Mouse (Mus musculus) heart, postnatal 0 days (tissue): ENCODE results near the gene Pfdn5. TPM values are rescaled to one million over a fixed set of nuclear protein-coding genes. Genes with fewer than 3 reads are reported as not detected.
A peak's percentile ranks its signal among the peaks of the same experiment; 100 is the strongest.

Source experiments
- ATAC-seq: fragments of 200-750 bp; cut with Nextera tagmentation; 2 replicates; pipeline ENCODE4 v1.8.0; 2017; ENCODE audit warnings: low read depth, moderate number of reproducible peaks, moderate library complexity; ENCODE audit not compliant: insufficient read depth
- DNase-seq: peaks from one replicate; pipeline ENCODE4 v3.0.0-alpha.2; 2016; ENCODE audit warnings: low spot score
- H3K27ac ChIP-seq: fragments of 300-500 bp; sonication (generic); 2 replicates; pipeline ENCODE4 v1.5.1; 2014; ENCODE audit warnings: low read depth, mild to moderate bottlenecking
- H3K27me3 ChIP-seq: fragments of 300-500 bp; sonication (generic); 2 replicates; pipeline ENCODE4 v1.6.1; 2014; ENCODE audit warnings: low read length, mixed read lengths; ENCODE audit not compliant: control insufficient read depth, insufficient read depth
- H3K36me3 ChIP-seq: fragments of 300-500 bp; sonication (generic); replicated peaks from 2 replicates; pipeline ENCODE4 v1.6.1; 2014; ENCODE audit warnings: low read length, mixed read lengths; ENCODE audit not compliant: control insufficient read depth, insufficient read depth
- H3K4me1 ChIP-seq: fragments of 300-500 bp; sonication (generic); 2 replicates; pipeline ENCODE4 v1.6.1; 2014; ENCODE audit warnings: antibody characterized with exemption; ENCODE audit not compliant: control insufficient read depth, insufficient read depth
- H3K4me2 ChIP-seq: fragments of 300-500 bp; sonication (generic); 2 replicates; pipeline ENCODE4 v1.6.1; 2014; ENCODE audit warnings: low read depth, mild to moderate bottlenecking, low read length, moderate library complexity
- H3K4me3 ChIP-seq: fragments of 300-500 bp; sonication (generic); 2 replicates; pipeline ENCODE4 v1.5.1; 2014; ENCODE audit warnings: low read depth, low read length
- H3K9ac ChIP-seq: fragments of 300-500 bp; sonication (generic); replicated peaks from 2 replicates; pipeline ENCODE4 v1.6.1; 2014; ENCODE audit warnings: low read depth, low read length, mixed read lengths
- H3K9me3 ChIP-seq: fragments of 300-500 bp; sonication (generic); replicated peaks from 2 replicates; pipeline ENCODE4 v1.6.1; 2016; ENCODE audit warnings: low read length; ENCODE audit not compliant: control insufficient read depth
- CTCF ChIP-seq: IDR thresholded peaks from 2 replicates; pipeline ENCODE4 v1.5.1; 2016; ENCODE audit warnings: antibody characterized with exemption, control low read depth, low read depth
- EP300 ChIP-seq: IDR thresholded peaks from 2 replicates; pipeline ENCODE4 v1.6.1; 2016; ENCODE audit warnings: antibody characterized with exemption, low read depth
- WGBS: fragments of 180-500 bp; shearing (Covaris S2); extraction: QIAGEN DNeasy Blood & Tissue Kit; methylation state at CpG from one replicate; pipeline ENCODE4 v1.1.7; 2014; 5-methylcytosine and 5-hydroxymethylcytosine counted together
- polyA plus RNA-seq: library from polyadenylated mRNA; unstranded; fragments of >200 nt; fragmentation: Nextera tagmentation; extraction: Ambion mirVana; gene quantifications from 2 replicates; pipeline ENCODE4 v1.2.1, GENCODE M21; 2015
- total RNA-seq: library from RNA; depleted of rRNA; stranded (reverse); fragments of >200 nt; gene quantifications from 2 replicates; pipeline ENCODE4 v1.2.3, GENCODE M21; 2014; ENCODE audit warnings: low replicate concordance

Pfdn5 gene
- total and polyA plus RNA-seq, 2 experiments from 2014 or later = 148 to 344 TPM

GRCm38 (mm10) chr15:102302542-102302941, 23.4 kb upstream of the Pfdn5 start:
- H3K9ac ChIP-seq = no peak overlapping the region
- H3K36me3 ChIP-seq = peaks cover 52% of the 10 kb centered on the region
- no peak overlapping the region for H3K4me3 ChIP-seq
- no peak overlapping the region for H3K4me2 ChIP-seq
- H3K9me3 ChIP-seq = no peaks in the 10 kb centered on the region
- no peaks in the 10 kb centered on the region for H3K27me3 ChIP-seq
- peak; percentile 88 for DNase-seq
- no peak for TF ChIP-seq EP300
- TF ChIP-seq CTCF = 0 out of 2 replicates have a peak, but pooled peaks have one; percentile 1
- H3K4me1 ChIP-seq = no peaks in the 10 kb centered on the region
- WGBS = 26% methylated on average over 6 of the region's 6 CpGs
- peak; percentile 93 for ATAC-seq
- H3K27ac ChIP-seq = peak overlapping the region; percentile 43; the same call in 1 of the 2 replicates

- ATAC-seq (no peak), DNase-seq (no peak)
- Histone ChIP-seq H3K4me2 (no peak overlapping the region), H3K9ac (no peak overlapping the region), H3K4me3 (no peak overlapping the region), H3K4me1 (no peaks in the 10 kb centered on the region), H3K36me3 (peaks cover 64% of the 10 kb centered on the region), H3K27me3 (no peaks in the 10 kb centered on the region), H3K27ac (no peak overlapping the region), H3K9me3 (no peaks in the 10 kb centered on the region)
- TF ChIP-seq EP300 (no peak), CTCF (no peak)
- 84% methylated on average over 9 of the region's 9 CpGs for WGBS
Observed at GRCm38 (mm10) chr15:102308717-102309116, 17.2 kb upstream of the Pfdn5 start.

GRCm38 (mm10) chr15:102310074-102310845, 15.7 kb upstream of the Pfdn5 start:
- Histone ChIP-seq H3K4me3 (no peak overlapping the region), H3K9me3 (no peaks in the 10 kb centered on the region), H3K4me1 (no peaks in the 10 kb centered on the region), H3K36me3 (peaks cover 64% of the 10 kb centered on the region), H3K27me3 (no peaks in the 10 kb centered on the region), H3K4me2 (no peak overlapping the region), H3K9ac (no peak overlapping the region), H3K27ac (no peak overlapping the region)
- 62% methylated on average over 10 of the region's 10 CpGs for WGBS
- ATAC-seq = peak; percentile 39; the same call in 1 of the 2 replicates
- TF ChIP-seq EP300 (no peak), CTCF (no peak)
- peak; percentile 23 for DNase-seq

GRCm38 (mm10) chr15:102311489-102311888, 14.4 kb upstream of the Pfdn5 start:
- H3K9ac ChIP-seq = no peak overlapping the region
- H3K36me3 ChIP-seq = peaks cover 61% of the 10 kb centered on the region
- no peak for DNase-seq
- no peaks in the 10 kb centered on the region for H3K27me3 ChIP-seq
- no peaks in the 10 kb centered on the region for H3K4me1 ChIP-seq
- no peak overlapping the region for H3K27ac ChIP-seq
- no peak overlapping the region for H3K4me3 ChIP-seq
- ATAC-seq = no peak
- no peaks in the 10 kb centered on the region for H3K9me3 ChIP-seq
- H3K4me2 ChIP-seq = no peak overlapping the region
- no peak for TF ChIP-seq EP300
- TF ChIP-seq CTCF = no peak

- no peaks in the 10 kb centered on the region for H3K9me3 ChIP-seq
- ATAC-seq (no peak), DNase-seq (no peak)
- H3K9ac ChIP-seq = no peak overlapping the region
- H3K4me1 ChIP-seq = no peaks in the 10 kb centered on the region
- H3K27me3 ChIP-seq = no peaks in the 10 kb centered on the region
- H3K27ac ChIP-seq = no peak overlapping the region
- TF ChIP-seq CTCF (no peak), EP300 (no peak)
- H3K36me3 ChIP-seq = peaks cover 70% of the 10 kb centered on the region
- 91% methylated on average over 8 of the region's 8 CpGs for WGBS
- H3K4me3 ChIP-seq = no peak overlapping the region
- no peak overlapping the region for H3K4me2 ChIP-seq
Observed at GRCm38 (mm10) chr15:102315292-102315691, 10.6 kb upstream of the Pfdn5 start.
